Mouse (Mus musculus) activated CD4-positive, CD25-positive, alpha-beta regulatory T cell, adult 4 months (primary cell): Measurements from ENCODE around the gene Mrpl18. TPM values are rescaled to one million over a fixed set of nuclear protein-coding genes. Genes with fewer than 3 reads are reported as not detected.
"Not testable (repeated sequence)": the region's sequence is repeated elsewhere in the genome, so short reads cannot be mapped to it uniquely, and the experiment has no call there.

Experiments used
- ATAC-seq: one replicate; pipeline ENCODE4 v1.8.0; 2017
- polyA plus RNA-seq, 2 experiments: library from polyadenylated mRNA; unstranded; fragments of 100-300 nt; shearing (Covaris generic); gene quantifications; one replicate each; pipeline ENCODE4 v1.2.1; 2017

Gene Mrpl18
- 100 to 1,000 TPM; 209 to 240 TPM for polyA plus RNA-seq

DNA sequence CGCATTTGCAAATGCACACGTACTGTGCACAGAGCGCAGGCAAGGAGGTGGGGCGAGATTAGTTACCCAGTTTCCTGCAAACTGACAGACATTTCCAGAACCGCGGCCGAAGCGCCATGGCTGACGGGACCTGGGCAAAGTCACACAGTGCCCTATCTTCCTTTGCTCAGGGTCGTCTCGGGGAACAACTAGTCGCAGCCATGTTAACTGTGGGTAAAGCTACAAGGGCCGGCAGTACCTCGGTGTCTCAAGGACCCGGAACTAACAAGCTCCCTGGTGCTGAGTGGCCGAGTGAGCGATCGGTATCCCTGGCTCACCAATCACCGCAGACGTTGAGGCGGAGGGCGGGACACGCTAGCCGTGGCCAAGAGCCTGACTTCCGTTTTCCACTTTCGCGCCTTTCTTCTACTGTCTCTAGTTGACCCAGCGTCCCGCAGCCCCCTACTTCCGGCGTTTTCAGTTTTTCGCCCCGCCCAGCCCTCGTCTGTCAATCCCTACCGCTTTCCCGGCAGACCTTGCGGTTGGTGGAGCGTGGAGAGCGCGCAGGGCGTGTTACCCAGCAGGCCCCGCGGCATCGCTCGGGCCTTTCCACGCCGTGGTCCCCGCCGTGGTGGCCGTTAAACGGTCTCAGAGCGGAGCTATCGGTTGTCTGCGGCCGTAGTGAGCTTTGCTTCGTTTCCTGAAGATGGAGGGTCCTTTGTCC, at the start of gene Mrpl18:
Mrpl18 (minus strand) TSS at position 465 of the 703 bp plus-strand sequence.
- peak; percentile 96 for ATAC-seq

DNA sequence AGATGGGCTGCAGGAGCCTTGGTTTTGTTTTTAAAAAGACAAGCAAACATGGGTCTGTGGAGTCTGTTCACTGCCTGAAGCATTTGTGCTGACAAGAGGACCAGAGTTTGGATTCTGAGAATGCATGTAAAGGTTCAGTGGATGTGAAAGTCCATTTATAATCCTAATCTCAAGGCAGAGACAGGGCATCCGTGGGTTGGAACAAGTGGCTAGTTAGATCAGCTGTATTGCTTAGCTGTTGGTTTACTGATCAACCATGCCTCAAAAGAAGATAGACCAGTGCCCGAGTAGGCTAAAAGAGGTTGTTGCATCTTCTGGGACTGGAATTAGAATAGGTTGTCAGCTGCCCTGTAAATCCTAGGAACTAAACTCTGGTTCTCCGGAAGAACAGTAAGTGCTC, 47.3 kb upstream of the Mrpl18 start:
- no peak for ATAC-seq

DNA sequence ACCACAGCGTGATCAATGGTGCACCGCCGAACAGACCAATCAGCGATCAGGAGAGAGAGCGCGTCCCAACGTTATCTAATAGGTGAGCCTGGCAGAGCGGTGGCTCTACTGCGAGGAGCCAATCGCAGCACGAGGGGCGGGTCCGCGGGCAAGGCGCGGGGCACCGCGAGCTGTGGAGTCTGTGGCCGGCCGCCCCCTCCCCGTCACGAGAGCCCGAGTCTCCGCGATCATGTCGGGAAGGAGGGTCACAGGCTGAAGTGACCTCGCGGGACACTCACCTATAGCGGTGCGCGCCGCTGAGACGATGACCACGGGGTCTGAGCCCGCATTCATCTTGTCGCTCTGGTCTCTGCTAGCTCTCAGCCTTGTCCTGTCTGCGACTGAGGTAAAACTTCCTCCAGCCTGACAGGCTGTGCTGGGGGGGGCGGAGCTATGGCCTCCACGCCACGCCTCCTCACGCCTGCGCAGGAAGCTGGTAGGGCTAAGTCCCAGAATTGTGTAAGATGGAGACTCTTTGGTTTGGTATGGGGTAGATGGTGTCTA, 44.3 kb upstream of the Mrpl18 start, which contains the start of gene Acat2:
Acat2 (minus strand) TSS at position 417 of the 543 bp plus-strand sequence.
- peak; percentile 98 for ATAC-seq

- not testable (repeated sequence) for ATAC-seq
Measured at GRCm38 (mm10) chr17:12959377-12959776, 43.2 kb upstream of the Mrpl18 start.

GRCm38 (mm10) chr17:12956664-12957063, 40.5 kb upstream of the Mrpl18 start:
- no peak for ATAC-seq

DNA sequence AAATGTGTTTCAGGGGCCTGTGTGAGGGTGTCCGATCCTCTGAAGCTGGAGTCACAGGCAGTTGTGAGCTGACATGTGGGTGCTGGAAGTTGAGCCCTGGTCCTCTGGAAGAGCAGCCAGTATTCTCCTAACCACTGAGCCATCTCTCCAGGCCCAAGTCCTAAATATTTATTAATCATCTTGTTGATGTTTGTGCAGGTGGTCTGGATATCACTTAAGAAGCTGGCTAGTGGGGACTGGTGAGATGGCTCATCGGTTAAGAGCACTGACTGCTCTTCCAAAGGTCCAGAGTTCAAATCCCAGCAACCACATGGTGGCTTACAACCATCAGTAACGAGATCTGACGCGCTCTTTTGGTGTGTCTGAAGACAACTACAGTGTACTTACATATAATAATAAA, 33.5 kb upstream of the Mrpl18 start:
- ATAC-seq = no peak

DNA sequence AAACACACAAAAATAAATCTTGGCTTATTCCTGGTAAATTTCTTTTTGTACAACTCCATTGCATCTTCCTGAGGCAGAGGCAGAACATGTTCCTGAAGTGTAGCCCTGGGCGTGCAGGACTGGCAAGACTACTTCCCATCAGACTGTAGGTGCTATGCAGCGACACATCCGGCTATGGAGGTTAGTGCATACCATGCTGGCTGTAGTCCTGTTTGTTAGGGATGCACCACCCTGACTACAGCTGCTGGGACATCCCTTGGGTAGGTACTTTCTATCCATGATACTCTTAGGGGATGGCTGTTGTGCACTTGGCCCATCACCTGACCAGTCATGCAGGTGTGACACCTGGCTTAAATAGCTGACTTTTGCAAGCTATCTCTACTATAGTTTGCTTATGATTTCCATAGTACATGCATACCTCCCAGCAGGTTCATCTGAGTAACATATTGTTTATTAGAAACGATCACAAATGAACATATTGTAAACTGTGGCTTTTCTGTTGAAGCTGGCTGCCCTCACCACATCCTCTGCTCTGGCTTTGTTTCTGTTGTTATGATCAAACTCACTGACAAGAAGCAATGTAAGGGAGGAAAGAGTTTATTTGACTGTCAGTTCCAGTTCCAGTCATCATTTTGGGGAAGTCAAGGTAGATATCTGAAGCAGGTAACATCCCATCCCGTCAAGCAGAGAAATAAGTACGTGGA, 26.5 kb upstream of the Mrpl18 start:
- peak; percentile 77 for ATAC-seq

GRCm38 (mm10) chr17:12941543-12942260, 25.6 kb upstream of the Mrpl18 start:
- ATAC-seq = no peak

- no peak for ATAC-seq
Measured at GRCm38 (mm10) chr17:12940151-12940805, 24.1 kb upstream of the Mrpl18 start, which contains the start of gene Acat3. Acat3 (minus strand) TSS chr17:12940600.

DNA sequence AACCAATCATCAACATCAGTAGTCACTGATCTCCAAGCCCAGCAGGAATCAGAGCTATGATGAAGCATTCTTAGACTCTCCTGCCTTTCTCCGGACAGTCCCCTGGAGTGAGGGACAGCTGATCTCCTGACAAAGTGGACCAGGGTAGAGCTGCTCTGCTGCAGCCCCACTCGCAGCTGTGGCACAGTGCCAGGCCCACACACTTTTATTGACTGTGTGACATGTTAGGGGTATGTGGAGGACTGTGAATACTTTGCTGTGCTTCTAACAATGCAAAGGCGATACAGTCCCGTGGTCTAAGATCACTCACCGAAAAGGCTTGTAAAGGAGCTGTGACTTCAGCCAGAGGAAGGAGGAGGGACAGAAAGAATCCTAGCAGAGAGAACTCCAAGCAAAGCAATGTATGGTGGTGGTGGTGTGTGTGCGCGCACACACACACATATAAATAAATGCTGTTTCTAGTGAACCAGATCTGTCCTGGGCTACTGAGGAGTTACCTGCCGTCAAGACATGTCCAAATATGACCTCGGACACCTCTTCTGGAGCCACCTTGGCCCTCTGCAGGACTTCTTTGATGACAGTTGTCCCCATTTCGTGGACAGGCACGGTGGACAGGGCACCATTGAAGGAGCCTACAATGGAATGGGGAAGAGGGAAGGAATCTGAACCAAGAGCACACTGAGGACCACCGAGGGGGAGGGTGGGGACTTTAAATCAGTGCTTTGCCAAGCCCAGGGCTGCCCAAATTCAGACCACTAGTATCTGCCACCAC, 23.4 kb upstream of the Mrpl18 start:
- not testable (repeated sequence) for ATAC-seq

DNA sequence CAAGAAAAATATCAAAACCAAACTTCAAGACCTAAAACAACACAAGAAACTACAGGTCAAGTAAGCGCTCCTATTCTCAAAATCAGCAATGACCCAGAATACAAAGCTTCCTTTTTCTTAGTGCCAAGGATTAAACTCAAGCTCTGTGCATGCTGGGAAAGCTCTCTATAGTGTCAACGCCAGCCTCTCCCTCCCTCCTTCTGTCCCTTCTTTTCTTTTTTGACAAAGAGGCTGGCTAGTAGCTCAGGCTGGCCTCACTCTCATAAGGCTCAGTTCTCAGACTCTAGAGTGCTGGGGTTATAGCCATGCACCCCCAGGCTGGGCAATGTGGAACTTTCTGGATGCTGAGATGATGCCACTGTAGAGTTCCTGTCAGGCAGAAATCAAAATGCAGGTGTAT, 21.9 kb upstream of the Mrpl18 start:
- no peak for ATAC-seq

DNA sequence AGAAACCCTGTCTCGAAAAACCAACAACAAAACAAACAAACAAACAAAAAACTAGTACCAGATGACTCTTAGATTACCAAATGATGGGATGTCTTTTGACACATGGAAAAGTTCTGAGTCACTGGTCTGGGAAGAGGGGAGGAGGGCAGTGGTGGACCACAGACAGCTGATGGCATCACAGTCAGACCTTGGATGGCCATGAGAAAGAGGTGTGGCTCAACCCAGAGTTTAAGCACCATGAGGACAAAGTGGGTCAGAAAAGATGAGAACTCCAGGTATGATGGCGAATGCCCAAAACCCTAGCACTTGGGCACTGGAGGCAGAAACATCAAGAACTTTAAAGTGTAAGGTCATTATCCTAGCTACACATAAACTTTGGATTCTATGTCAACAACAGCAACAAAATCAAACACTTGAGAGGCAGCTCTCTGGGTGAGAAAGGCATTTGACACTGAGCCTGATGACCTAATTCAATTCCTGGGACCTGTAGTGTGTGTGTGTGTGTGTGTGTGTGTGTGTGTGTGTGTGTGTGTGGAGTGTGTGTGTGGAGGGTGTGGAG, 21.3 kb upstream of the Mrpl18 start:
- no peak for ATAC-seq

DNA sequence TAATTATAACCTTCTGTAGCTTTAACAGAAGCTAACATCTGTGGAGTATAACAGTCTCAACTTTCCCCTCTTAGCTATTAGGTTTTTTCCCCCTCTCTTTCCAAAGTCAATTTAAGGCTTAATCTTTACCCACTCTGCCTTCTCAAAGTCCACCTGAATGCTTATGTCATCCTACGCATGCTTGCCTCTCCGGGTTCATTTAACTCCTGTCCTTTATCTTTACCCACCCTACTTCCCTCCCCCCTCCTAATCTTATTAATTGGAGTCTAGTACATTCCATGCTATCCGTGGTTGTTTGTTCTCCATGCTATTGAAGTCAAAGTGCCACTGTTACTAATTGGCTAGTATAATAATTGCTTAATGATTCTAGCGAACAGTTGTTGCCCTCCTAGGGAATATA, 19.6 kb upstream of the Mrpl18 start:
- ATAC-seq = no peak

DNA sequence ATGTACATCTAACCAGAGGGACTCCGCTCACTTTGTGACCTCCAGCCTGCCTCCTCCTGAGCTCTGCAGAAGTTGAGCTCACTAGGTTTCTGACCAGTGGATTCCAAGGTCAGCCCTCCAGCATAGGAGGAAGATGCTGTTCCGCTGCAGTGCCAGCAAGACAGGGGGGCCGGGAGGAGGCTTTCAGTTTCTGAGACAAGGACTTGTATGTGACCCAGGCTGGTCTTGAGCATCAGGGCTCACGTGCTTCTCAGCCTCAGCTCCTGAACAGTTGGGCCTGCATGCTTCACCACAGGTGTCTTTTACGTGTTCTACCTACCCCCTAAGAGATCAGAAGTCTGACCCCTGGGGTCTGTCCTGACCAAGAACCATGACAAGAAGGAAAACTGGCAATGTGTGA, 15.4 kb upstream of the Mrpl18 start:
- ATAC-seq = not testable (repeated sequence)

DNA sequence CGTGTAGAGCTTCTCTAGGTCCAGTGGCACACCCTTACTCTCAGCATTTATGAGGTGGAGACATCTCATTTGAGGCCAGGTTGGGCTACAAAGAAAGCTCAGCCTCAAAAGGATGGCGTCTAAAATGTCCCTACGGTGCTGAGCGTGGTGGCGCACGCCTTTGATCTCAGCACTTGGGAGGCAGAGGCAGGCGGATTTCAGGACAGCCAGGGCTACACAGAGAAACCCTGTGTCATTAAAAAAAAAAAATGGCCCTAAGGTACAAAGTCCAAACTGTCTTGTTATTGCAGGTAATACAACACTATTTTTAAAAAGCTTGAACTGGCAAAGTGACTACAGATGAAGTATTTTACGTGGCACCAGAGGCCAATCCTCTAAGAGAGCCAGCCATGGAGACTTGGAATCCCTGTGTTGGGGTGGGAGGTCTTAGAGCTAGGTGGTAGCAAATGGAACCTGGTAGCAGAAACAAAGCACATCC, 9.6 kb upstream of the Mrpl18 start:
- no peak for ATAC-seq

- no peak for ATAC-seq
Measured at GRCm38 (mm10) chr17:12925001-12925400, 8.9 kb upstream of the Mrpl18 start.

GRCm38 (mm10) chr17:12921073-12921472, 4.9 kb upstream of the Mrpl18 start:
- ATAC-seq = no peak

DNA sequence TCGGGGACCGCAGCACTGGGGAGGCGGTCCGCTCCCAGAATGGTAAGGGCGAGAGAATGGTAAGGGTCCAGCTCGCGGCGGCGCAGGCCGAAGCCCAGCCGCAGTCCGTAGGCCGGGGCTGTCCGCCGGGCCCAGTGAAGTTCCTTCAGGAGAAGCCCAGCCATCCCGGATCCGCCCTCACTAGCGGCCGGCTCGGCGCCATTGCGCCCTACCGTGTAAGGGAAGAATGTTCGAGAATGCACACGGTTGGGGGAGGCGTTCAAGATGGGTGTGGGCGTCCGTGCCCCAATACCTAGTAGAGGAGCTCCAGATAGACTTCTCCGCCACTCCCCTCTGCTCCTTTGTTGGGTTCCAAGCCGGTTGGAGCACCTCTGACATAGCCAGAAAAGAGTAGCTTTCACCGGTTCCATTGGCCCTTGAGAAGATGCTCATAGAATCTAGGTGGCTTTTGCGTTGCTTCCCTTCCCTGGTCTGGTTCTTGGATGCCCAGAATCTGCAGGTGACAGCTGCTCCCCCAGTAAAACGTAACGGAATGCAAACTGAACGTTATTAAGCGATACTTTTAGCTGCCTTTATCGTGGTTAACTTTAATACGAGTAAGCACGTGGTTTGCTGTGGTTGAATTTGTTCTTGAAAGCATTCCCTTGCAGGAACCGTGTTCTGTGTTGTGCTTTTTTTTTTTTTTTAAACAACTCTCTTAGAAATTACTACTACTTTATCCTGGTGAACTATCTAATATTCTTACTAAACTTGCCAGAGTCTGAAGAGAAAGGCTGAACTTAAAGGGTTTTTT, 639 bp upstream of the Mrpl18 start:
- peak; percentile 29 for ATAC-seq

- no peak for ATAC-seq
Measured at GRCm38 (mm10) chr17:12915488-12915880, 661 bp downstream of the Mrpl18 start, which contains the start of gene Tcp1. Tcp1 (plus strand) TSS chr17:12915701.

- no peak for ATAC-seq
Measured at GRCm38 (mm10) chr17:12910391-12910790, 5.8 kb downstream of the Mrpl18 start.
